Comparison of ENCODE assay signal across 8 mouse cellular contexts in genomic region chr5:113150871-113151553, GRCm38 (mm10).
A peak's percentile ranks its signal among the peaks of the same experiment; 100 is the strongest.
DNase-seq lines count a peak whose midpoint lies in the region; ATAC-seq and TF ChIP-seq lines count a peak whose summit lies in the region.

No protein-coding gene starts in this region.

- no peak for TF ChIP-seq EP300 in liver, embryonic 14.5 days (IDR thresholded peaks at IDR 0.05; ENCODE audit: low read depth)

- peaks cover 67% of the 10 kb centered on the region for H3K4me1 ChIP-seq in heart, embryonic 10.5 days
- peaks cover 55% of the 10 kb centered on the region for H3K4me1 ChIP-seq in E14TG2a.4 (replicated peaks; ENCODE audit: low read depth, low read length)
- H3K4me1 ChIP-seq in liver, embryonic 14.5 days (replicated peaks; ENCODE audit: control insufficient read depth in 2 of 2, insufficient read depth in 2 of 2, low read length in 1 of 2) = peaks cover 0 to 4% of the 10 kb centered on the region in 2 experiments; a peak in 1 of 4 replicates

- H3K9ac ChIP-seq in liver, embryonic 14.5 days (replicated peaks) = no peak overlapping the region

- DNase-seq in heart, embryonic 10.5 days (ENCODE audit: low spot score) = no peak
- no peak for DNase-seq in heart, adult 11 months
- peak; percentile 59 for DNase-seq in gastrocnemius, postnatal 14 days
- no peak for DNase-seq in liver, embryonic 14.5 days (ENCODE audit: low read depth in 3 of 3, low spot score in 3 of 3)
- no peak for DNase-seq in yolk sac, embryonic 10.5 days (ENCODE audit: low spot score)
- no peak for DNase-seq in retina, embryonic 14.5 days (ENCODE audit: low spot score)

- no peaks in the 10 kb centered on the region for H3K36me3 ChIP-seq in heart, embryonic 10.5 days
- H3K36me3 ChIP-seq in E14TG2a.4 (ENCODE audit: insufficient read depth, low read length) = no peaks in the 10 kb centered on the region
- H3K36me3 ChIP-seq in liver, embryonic 14.5 days (replicated peaks; ENCODE audit: control insufficient read depth, insufficient read depth, low read depth) = no peaks in the 10 kb centered on the region

- no peak for TF ChIP-seq CTCF in E14TG2a.4 (conservative IDR thresholded peaks at IDR 0.05; ENCODE audit: low read length)
- no peak for TF ChIP-seq CTCF in liver, embryonic 14.5 days (IDR thresholded peaks at IDR 0.05; ENCODE audit: low read depth)

- H3K9me3 ChIP-seq in heart, embryonic 10.5 days = no peaks in the 10 kb centered on the region
- no peaks in the 10 kb centered on the region for H3K9me3 ChIP-seq in E14TG2a.4 (ENCODE audit: low read length)
- no peaks in the 10 kb centered on the region for H3K9me3 ChIP-seq in liver, embryonic 14.5 days (ENCODE audit: control insufficient read depth, low read length)

- no peak overlapping the region for H3K4me2 ChIP-seq in liver, embryonic 14.5 days (ENCODE audit: low read depth)

- intact Hi-C loops in gastrocnemius, postnatal 14 days (cut with DNase I; ENCODE audit: low total_unique reads) = no loop called here

- no peaks in the 10 kb centered on the region for H3K27me3 ChIP-seq in heart, embryonic 10.5 days (ENCODE audit: insufficient read depth, poor library complexity, severe bottlenecking)
- H3K27me3 ChIP-seq in E14TG2a.4 (ENCODE audit: insufficient read depth, low read length) = no peaks in the 10 kb centered on the region
- no peaks in the 10 kb centered on the region for H3K27me3 ChIP-seq in liver, embryonic 14.5 days (ENCODE audit: control insufficient read depth, insufficient read depth, low read length)

- H3K27ac ChIP-seq in heart, embryonic 10.5 days = peak overlapping the region; percentile 86
- H3K27ac ChIP-seq in liver, embryonic 14.5 days = no peak overlapping the region

- WGBS in heart, embryonic 10.5 days = 66% methylated on average over 9 of the region's 9 CpGs
- WGBS in liver, embryonic 14.5 days (ENCODE audit: insufficient replicate concordance) = 47% methylated on average over 9 of the region's 9 CpGs

- peak; percentile 11; the same call in 1 of the 2 replicates for ATAC-seq in liver, embryonic 14.5 days (ENCODE audit: insufficient read depth)
- ATAC-seq in erythroblast, adult 5-6 weeks (replicated peaks; ENCODE audit: low FRiP score, poor library complexity, severe bottlenecking) = no peak

- no peak overlapping the region for H3K4me3 ChIP-seq in heart, embryonic 10.5 days
- H3K4me3 ChIP-seq in E14TG2a.4 (replicated peaks; ENCODE audit: low read length) = peak overlapping the region; percentile 46
- no peak overlapping the region for H3K4me3 ChIP-seq in liver, embryonic 14.5 days (ENCODE audit: insufficient read depth in 1 of 2, low read depth in 2 of 2, low read length in 2 of 2)
